Mouse (Mus musculus): Measurements from ENCODE around the gene Fam213b.

DNA sequence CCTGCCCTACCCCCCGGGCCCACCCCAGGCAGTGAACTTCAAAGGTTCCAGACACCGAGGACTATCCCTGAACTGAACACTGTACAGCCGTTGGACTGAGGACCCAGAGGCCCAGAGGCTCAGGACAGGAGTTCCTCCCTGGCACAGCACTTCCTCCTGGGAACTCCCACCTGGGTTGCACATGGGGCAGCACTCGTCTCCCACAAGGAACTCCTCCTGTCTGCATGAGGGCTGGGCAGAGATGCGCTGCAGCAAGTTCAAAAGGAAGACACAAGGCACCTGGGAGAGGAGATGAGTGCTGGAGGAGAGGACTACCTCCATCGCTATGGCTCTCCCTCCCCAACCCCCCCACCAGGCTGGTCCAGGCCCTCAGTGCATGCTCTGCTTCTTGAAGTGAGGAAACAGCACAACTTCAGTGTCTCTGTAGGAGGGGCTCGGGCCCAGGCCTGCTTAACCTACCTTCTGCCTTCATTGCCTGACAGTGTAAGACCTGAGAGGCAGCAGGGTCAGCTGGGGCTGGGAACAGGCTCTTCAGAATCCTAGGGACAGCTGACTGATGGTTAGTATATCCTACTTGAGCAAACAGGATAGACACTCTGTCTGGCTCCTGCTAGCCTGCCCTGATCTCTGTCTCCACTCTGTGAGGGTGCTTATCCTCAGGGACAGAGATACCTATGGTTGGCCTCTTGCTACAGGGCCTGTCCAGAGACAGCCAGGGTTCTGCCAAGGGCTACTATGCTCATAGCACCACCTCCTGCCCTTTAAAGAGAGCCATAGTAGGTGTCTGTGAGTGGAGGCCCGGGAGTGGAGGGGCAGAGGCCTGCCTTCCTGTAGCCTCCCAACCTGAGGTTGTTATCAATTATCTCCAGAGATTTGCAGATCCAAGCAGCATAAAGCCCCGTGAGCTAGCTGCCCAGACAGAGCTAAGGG, 28.3 kb upstream of the Fam213b start:
- TF ChIP-seq POLR2A (IDR thresholded peaks at IDR 0.05; ENCODE audit: insufficient read depth, low read length) (no peak), CTCF (IDR thresholded peaks at IDR 0.05; ENCODE audit: low read depth, low read length) (no peak), EP300 (IDR thresholded peaks at IDR 0.05; ENCODE audit: insufficient read depth, low read depth, low read length) (no peak)

All from ES-Bruce4 (cell line).